ENCODE assay signal across 12 mouse cellular contexts in genomic region chr13:101702096-101702775, GRCm38 (mm10).
A peak's percentile ranks its signal among the peaks of the same experiment; 100 is the strongest.
DNase-seq lines count a peak whose midpoint lies in the region; ATAC-seq lines count a peak whose summit lies in the region.
"Had no signal": no experiment of that assay in that cellular context is flagged by ENCODE, and none has a peak within 500 bp of the region (broad histone marks: within the 10 kb centered on the region; RNA-seq: fewer than 3 reads in every experiment).

No protein-coding gene starts in this region.

- ATAC-seq in CD4-positive, CD25-positive, alpha-beta regulatory T cell, adult 4 months: peak; percentile 88
- ATAC-seq in megakaryocyte, adult 5-6 weeks (ENCODE audit: poor library complexity, severe bottlenecking): peak; percentile 64

- DNase-seq in CD4-positive helper T cell, adult 2 months (ENCODE audit: low read depth, low spot score): peak; percentile 91
- peak; percentile 83 for DNase-seq in thymus, postnatal 0 days (ENCODE audit: low spot score)
- DNase-seq in gastrocnemius, postnatal 10 days: no peak
- DNase-seq in gastrocnemius, adult 8-10 months (ENCODE audit: low spot score in 2 of 2): no peak
- no peak for DNase-seq in urinary bladder, postnatal 10 days (ENCODE audit: low spot score)
- DNase-seq: cerebellum, adult 11 months; cerebellum, postnatal 36 days; kidney, adult 11 months; liver, embryonic 13.5 days; lung, postnatal 10 days had no signal

Comparison
In these comparisons a context has a peak if more than half of its experiments do, and no peak if none do; other contexts are left out.
1. DNase-seq: peak in CD4-positive helper T cell, adult 2 months (single experiment) and thymus, postnatal 0 days (single experiment); none in gastrocnemius, postnatal 10 days (single experiment), gastrocnemius, adult 8-10 months (0 of 2) and urinary bladder, postnatal 10 days (single experiment).